Mouse (Mus musculus) neural tube, embryonic 13.5 days (tissue): ENCODE measurements at regions not wholly inside any gene's neighbourhood (a gene's known extent, or its start where the extent isn't known, plus 50 kb on each side); places are given as distances from the start of the nearest gene placed in this dataset.
"Not testable (repeated sequence)": the region's sequence is repeated elsewhere in the genome, so short reads cannot be mapped to it uniquely, and the experiment has no call there.

Source experiments
- ATAC-seq: fragments of 200-750 bp; cut with Nextera tagmentation; 2 replicates; pipeline ENCODE4 v1.8.0; 2017; ENCODE audit warnings: low read depth, mild to moderate bottlenecking, moderate TSS enrichment, moderate library complexity
- H3K27ac ChIP-seq: fragments of 300-500 bp; sonication (generic); replicated peaks from 2 replicates; pipeline ENCODE4 v1.5.1; 2015; ENCODE audit warnings: moderate library complexity, mild to moderate bottlenecking, inconsistent platforms
- H3K27me3 ChIP-seq: fragments of 300-500 bp; sonication (generic); 2 replicates; pipeline ENCODE4 v1.6.1; 2015; ENCODE audit warnings: mild to moderate bottlenecking, inconsistent platforms
- H3K36me3 ChIP-seq: fragments of 300-500 bp; sonication (generic); 2 replicates; pipeline ENCODE4 v1.6.1; 2015; ENCODE audit warnings: mild to moderate bottlenecking, inconsistent platforms
- H3K4me1 ChIP-seq: fragments of 300-500 bp; sonication (generic); replicated peaks from 2 replicates; pipeline ENCODE4 v1.6.1; 2015; ENCODE audit warnings: inconsistent platforms
- H3K4me2 ChIP-seq: fragments of 300-500 bp; sonication (generic); 2 replicates; pipeline ENCODE4 v1.6.1; 2015; ENCODE audit warnings: inconsistent platforms, mild to moderate bottlenecking, moderate library complexity
- H3K4me3 ChIP-seq: fragments of 300-500 bp; sonication (generic); 2 replicates; pipeline ENCODE4 v1.5.1; 2015; ENCODE audit warnings: mild to moderate bottlenecking, inconsistent platforms
- H3K9ac ChIP-seq: fragments of 300-500 bp; sonication (generic); 2 replicates; pipeline ENCODE4 v1.6.1; 2015; ENCODE audit warnings: moderate library complexity, mild to moderate bottlenecking, inconsistent platforms
- H3K9me3 ChIP-seq: fragments of 300-500 bp; sonication (generic); 2 replicates; pipeline ENCODE4 v1.6.1; 2016; ENCODE audit warnings: inconsistent platforms
- WGBS: fragments of 180-500 bp; shearing (Covaris S2); methylation state at CpG from one replicate; pipeline ENCODE4 v1.1.7; 2015; 5-methylcytosine and 5-hydroxymethylcytosine counted together

DNA sequence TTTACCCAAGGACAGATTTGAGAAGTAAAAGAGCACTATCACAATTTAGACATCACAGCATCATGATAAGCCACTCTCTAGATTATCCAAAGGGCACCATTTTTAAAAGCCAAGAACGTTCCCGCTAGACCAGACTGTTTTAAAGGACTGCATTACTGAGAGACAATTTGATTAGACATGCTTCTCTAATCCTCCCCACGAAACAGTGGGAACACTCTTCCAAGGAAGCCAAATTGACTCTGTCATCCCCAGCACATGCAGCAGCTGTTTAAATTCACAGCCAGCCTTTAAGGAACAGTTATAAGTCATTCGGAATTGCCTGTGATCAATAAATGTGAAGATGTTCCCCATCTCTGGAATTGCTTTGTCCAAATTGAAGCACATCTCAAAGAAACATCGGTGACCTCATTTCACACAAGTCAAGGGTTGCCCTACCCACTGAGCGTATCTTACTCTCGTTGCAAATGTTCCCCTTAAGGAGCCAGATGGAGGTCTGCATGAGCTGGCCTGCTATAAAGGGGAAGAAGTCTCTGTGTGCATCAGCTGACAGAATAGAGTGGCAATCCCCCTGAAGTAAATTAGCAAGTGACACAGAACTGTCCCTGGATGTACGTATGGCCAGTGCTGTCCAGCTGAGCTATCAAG lies 393.2 kb downstream of the Pid1 start:
- H3K36me3 ChIP-seq: no peaks in the 10 kb centered on the region

DNA sequence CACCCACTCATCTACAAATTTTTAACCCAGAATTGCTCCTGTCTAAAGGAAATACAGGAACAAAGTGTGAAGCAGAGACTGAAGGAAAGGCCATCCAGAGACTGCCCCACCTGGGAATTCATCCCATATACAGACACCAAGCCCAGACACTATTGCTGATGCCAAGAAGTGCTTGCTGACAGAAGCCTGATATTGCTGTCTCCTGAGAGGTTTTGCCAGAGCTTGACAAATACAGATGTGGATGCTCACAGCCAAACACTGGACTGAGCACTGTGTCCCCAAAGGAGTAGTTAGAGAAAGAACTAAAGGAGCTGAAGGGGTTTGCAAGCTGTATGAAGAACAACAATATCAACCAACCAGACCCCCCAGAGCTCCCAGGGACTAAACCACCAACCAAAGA lies 399.3 kb downstream of the Pid1 start:
- not testable (repeated sequence) for H3K27ac ChIP-seq, H3K27me3 ChIP-seq, H3K4me3 ChIP-seq, H3K4me1 ChIP-seq, H3K4me2 ChIP-seq, H3K9ac ChIP-seq, H3K36me3 ChIP-seq, H3K9me3 ChIP-seq, ATAC-seq

More for the DNA sequence above, 393.2 kb downstream of the Pid1 start:
- Histone ChIP-seq H3K4me1 (no peaks in the 10 kb centered on the region), H3K4me2 (no peak overlapping the region), H3K27me3 (no peaks in the 10 kb centered on the region), H3K9ac (no peak overlapping the region), H3K4me3 (no peak overlapping the region), H3K9me3 (no peaks in the 10 kb centered on the region), H3K27ac (no peak overlapping the region)
- no peak for ATAC-seq
- WGBS: 42% methylated on average over 8 of the region's 8 CpGs

DNA sequence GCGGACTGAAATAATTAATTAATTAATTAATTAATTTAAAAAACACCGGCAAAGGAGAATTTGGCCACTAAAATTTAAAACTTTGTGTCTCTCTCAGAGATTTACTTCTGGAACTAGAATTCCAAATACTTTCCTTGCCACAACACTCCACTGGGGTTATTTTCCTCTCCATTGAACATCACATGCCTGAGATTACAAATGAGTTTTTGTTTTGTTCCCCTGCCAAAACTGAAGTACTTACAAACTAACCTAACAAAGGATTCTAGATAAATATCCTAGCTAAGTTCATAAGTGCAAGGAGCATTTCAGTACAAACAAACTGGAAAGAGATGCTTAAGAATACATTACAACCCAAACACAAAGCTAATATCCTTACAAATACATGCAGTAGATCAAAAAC lies 402.2 kb downstream of the Pid1 start:
- Histone ChIP-seq H3K9me3 (no peaks in the 10 kb centered on the region), H3K27me3 (no peaks in the 10 kb centered on the region), H3K36me3 (no peaks in the 10 kb centered on the region), H3K9ac (no peak overlapping the region), H3K4me1 (no peaks in the 10 kb centered on the region), H3K27ac (no peak overlapping the region), H3K4me2 (no peak overlapping the region), H3K4me3 (no peak overlapping the region)
- WGBS: 95% methylated on average over 2 of the region's 2 CpGs
- ATAC-seq: no peak

DNA sequence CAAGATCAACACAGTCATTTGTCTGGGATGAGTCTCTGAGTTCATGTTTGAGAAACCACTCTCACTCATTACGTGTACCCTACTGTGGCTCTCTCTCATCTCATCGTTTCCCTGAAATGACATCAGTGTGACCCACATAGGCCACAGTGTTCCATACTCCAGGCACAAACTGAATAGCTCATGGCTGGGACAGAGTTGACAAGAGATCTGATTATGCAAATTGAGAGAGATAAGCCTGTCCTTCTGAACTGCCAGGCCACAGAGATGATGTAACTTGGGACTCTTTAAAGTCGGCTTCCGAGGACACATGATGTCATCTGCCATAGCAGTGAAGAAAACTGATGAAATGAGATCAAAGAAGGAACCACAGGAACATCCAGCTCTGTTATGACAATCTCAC lies 404.2 kb downstream of the Pid1 start:
- H3K9ac ChIP-seq: no peak overlapping the region
- no peak overlapping the region for H3K27ac ChIP-seq
- no peaks in the 10 kb centered on the region for H3K27me3 ChIP-seq
- H3K4me3 ChIP-seq: no peak overlapping the region
- no peaks in the 10 kb centered on the region for H3K4me1 ChIP-seq
- no peak for ATAC-seq
- H3K4me2 ChIP-seq: no peak overlapping the region
- no peaks in the 10 kb centered on the region for H3K9me3 ChIP-seq
- H3K36me3 ChIP-seq: no peaks in the 10 kb centered on the region
- WGBS: 85% methylated on average over 4 of the region's 4 CpGs

DNA sequence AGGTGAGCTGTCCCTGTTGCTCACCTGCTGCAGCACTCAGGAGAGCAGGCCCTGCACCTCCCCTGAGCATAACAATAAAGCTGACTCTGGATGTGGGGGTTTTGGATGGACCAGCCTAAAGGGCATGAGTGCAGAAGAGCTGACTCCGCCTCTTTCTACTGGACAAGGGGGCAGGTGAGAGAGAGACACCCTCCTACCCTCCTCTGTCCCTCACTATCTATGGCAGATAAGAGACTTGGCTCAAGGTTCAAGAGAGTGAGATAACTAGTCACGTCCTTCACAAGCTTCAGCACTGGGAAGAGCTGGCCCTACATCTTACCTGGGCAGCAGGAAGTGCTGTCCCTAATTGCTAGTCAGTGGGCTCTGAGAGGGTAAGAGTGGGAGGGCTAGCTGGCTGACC lies 441.1 kb downstream of the Pid1 start:
- Histone ChIP-seq H3K27me3 (no peaks in the 10 kb centered on the region), H3K9ac (no peak overlapping the region), H3K4me3 (no peak overlapping the region), H3K4me1 (no peaks in the 10 kb centered on the region), H3K27ac (no peak overlapping the region), H3K9me3 (no peaks in the 10 kb centered on the region), H3K4me2 (no peak overlapping the region), H3K36me3 (no peaks in the 10 kb centered on the region)
- ATAC-seq: no peak
- 91% methylated on average over 2 of the region's 2 CpGs for WGBS

DNA sequence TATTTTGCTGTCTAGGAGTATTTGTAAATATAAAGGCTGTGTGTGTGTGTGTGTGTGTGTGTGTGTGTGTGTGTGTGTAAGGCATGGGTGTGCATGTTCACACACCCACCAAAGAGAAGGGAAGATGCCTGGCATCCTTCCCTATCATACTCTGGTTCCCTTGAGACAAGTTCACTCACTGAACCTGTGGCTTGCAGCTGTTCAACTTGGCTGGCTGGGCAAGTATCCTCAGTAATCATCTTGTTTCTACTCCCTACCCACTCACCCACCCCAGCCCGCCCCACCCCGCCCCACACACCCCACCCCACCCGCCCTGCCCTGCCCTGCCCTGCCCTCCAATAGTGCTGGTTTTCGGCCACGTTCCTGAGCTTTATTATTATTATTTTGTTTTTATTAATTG lies 448.5 kb downstream of the Pid1 start:
- Histone ChIP-seq H3K4me2 (no peak overlapping the region), H3K4me1 (no peaks in the 10 kb centered on the region), H3K9ac (no peak overlapping the region), H3K9me3 (no peaks in the 10 kb centered on the region), H3K36me3 (no peaks in the 10 kb centered on the region), H3K4me3 (no peak overlapping the region), H3K27me3 (no peaks in the 10 kb centered on the region), H3K27ac (no peak overlapping the region)
- WGBS: 92% methylated on average over 5 of the region's 5 CpGs
- ATAC-seq: no peak

DNA sequence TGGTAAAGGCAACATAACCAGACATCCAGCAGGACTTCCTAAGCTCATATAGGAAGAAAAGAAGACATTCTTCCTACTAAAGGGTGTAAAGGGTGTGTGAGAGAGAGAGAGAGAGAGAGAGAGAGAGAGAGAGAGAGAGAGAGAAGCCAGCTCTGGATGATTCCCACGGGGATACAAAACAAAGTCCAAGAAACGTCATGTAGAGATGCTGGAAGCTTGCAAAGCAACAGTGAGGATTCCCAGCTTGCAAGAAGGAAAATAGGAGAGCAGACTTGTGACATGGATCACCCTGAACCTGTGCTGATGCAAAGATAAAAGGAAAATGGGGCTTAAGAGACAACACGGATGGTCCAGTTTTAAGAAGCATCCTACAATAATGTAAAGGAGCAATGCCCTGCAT lies 456.6 kb downstream of the Pid1 start:
- Histone ChIP-seq H3K4me2 (no peak overlapping the region), H3K9me3 (no peaks in the 10 kb centered on the region), H3K9ac (no peak overlapping the region), H3K4me3 (no peak overlapping the region), H3K27me3 (no peaks in the 10 kb centered on the region), H3K4me1 (peaks cover 7% of the 10 kb centered on the region), H3K27ac (no peak overlapping the region), H3K36me3 (no peaks in the 10 kb centered on the region)
- WGBS: 58% methylated on average over 3 of the region's 3 CpGs
- no peak for ATAC-seq

DNA sequence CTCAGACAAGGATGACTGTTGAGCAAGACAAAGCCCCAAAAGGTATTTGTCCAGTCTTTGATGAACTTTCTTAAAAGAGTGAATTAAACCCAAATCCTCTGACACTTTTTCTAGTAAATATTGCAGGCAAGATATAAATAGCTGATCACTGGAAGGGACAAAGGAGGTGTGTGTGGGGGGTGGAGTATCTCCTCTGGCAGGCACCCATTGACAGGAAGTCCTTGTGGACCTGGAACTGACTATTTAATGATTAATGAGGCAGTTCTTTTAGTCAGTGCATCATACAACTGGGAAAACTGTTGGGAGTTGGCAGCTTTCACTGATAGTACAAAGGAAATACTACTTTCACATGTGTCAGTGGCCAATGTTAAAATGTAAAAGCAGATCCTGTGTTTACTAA lies 457.1 kb downstream of the Pid1 start:
- Histone ChIP-seq H3K36me3 (no peaks in the 10 kb centered on the region), H3K27ac (0 out of 2 replicates have a peak overlapping the region, but pooled peaks have one; percentile 2), H3K27me3 (no peaks in the 10 kb centered on the region), H3K4me1 (peaks cover 7% of the 10 kb centered on the region), H3K9ac (no peak overlapping the region), H3K9me3 (no peaks in the 10 kb centered on the region), H3K4me3 (no peak overlapping the region), H3K4me2 (no peak overlapping the region)
- no peak for ATAC-seq

DNA sequence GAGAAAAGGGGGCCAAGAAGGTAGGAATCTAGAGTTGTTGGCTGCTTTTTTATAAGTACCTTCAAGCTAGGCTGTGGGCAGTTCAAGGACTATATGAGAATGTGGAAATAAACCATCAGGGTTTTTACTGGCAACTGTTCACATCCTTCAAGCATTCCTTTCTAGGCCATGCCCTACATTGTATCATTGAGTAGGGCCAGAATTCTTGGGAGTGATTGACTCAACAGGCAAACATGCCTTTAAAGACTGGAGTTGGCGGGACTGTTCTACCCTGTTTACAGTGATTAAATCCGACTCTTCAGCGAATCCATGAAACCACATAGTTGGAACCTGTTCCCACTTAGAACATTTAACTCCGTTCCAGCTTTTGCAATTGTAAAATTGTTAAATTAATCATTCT lies 463.8 kb downstream of the Pid1 start:
- Histone ChIP-seq H3K4me3 (no peak overlapping the region), H3K4me2 (no peak overlapping the region), H3K36me3 (no peaks in the 10 kb centered on the region), H3K27me3 (no peaks in the 10 kb centered on the region), H3K9me3 (no peaks in the 10 kb centered on the region), H3K27ac (no peak overlapping the region), H3K9ac (no peak overlapping the region), H3K4me1 (peaks cover 13% of the 10 kb centered on the region)
- 89% methylated on average over 4 of the region's 4 CpGs for WGBS
- no peak for ATAC-seq

DNA sequence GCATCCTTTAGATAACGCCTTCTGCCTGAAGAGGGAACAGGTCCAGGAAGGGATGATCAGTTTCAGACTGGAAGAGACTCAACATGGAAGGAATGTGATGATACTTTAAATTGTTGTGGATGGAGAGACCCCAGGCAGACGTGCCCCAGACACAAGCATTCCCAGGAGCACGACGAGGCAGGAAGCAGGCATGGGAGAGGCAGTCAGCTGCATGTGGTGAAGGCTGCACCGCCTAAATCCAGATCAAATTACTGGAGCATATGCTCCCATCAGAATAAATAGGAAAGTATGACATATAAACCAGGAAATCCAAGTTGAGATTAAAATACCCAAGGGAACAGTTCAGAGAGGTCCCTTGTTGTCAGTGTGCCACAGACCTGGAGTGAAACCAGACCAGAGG lies 467.3 kb downstream of the Pid1 start:
- 39% methylated on average over 5 of the region's 5 CpGs for WGBS
- Histone ChIP-seq H3K4me1 (peaks cover 13% of the 10 kb centered on the region), H3K27me3 (no peaks in the 10 kb centered on the region), H3K9me3 (no peaks in the 10 kb centered on the region), H3K4me2 (no peak overlapping the region), H3K9ac (no peak overlapping the region), H3K36me3 (no peaks in the 10 kb centered on the region), H3K27ac (0 out of 2 replicates have a peak overlapping the region, but pooled peaks have one; percentile 9), H3K4me3 (no peak overlapping the region)
- ATAC-seq: no peak

DNA sequence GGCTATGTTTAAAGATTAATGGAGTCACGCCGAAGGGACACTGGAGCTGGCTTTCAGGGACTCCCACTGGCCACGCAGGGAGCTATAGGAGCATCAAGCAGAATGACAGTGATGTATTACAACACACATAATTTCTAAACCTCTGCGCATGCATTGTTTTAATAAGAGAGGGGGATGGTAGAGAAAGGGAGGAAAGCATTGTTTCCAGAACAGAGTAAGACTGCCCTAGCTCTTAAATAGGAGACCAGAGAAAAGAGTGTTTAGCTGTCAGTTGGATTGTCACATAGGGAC lies 471.1 kb upstream of the Sphkap start:
- ATAC-seq: peak; percentile 75
- Histone ChIP-seq H3K4me2 (no peak overlapping the region), H3K4me3 (no peak overlapping the region), H3K9ac (no peak overlapping the region), H3K4me1 (no peaks in the 10 kb centered on the region; the same call in 1 of the 2 replicates), H3K9me3 (no peaks in the 10 kb centered on the region), H3K27me3 (no peaks in the 10 kb centered on the region), H3K36me3 (no peaks in the 10 kb centered on the region), H3K27ac (no peak overlapping the region)
- 16% methylated on average over 4 of the region's 4 CpGs for WGBS

DNA sequence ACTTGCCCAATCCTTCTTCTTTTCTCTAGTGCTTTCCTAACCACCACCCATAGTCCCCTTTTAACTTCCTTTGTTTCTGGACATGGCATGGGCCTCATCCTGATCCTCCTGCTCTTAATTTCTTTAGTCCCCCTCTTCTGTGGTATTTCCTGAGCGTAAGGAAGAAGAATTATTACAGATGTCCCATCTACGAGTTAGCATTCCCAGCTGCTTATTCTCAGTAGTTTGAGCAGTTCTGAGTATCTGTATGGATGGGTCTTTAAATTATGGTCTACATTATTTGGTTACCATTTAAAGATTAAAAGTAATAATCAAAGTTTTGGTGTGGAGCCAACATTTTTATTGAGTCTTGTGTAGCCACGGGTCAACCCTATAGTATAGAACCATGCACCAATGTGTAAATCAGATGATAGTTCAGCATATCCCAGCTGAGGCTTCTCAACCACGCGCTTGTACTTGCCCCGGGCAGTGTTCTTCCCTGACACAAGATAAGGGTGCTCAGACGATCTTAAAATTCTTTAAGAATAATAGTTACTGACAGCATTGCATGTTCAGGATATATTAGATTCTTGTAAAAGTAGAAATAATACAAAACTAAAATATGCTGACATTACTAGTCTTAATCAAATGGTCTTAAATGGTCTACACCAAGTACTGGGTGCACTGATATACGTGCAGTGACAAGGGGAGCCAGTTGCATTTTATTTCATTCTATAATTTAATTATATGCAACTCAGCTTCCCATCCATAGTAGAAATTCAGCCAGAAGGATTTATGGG lies 470.5 kb upstream of the Sphkap start:
- 58% methylated on average over 8 of the region's 8 CpGs for WGBS
- no peaks in the 10 kb centered on the region for H3K27me3 ChIP-seq
- no peak overlapping the region for H3K4me2 ChIP-seq
- no peak overlapping the region for H3K4me3 ChIP-seq
- ATAC-seq: peak; percentile 64
- no peak overlapping the region for H3K9ac ChIP-seq
- H3K36me3 ChIP-seq: no peaks in the 10 kb centered on the region
- no peaks in the 10 kb centered on the region for H3K9me3 ChIP-seq
- H3K27ac ChIP-seq: no peak overlapping the region; the same call in 1 of the 2 replicates
- no peaks in the 10 kb centered on the region; the same call in 1 of the 2 replicates for H3K4me1 ChIP-seq
